Mouse (Mus musculus) G1E-ER4 (cell line): ENCODE measurements around the gene Col5a2. TPM values are rescaled to one million over a fixed set of nuclear protein-coding genes. Genes with fewer than 3 reads are reported as not detected.

Experiments
- GATA1 ChIP-seq: IDR thresholded peaks from one replicate; pipeline ENCODE4 v1.8.0; 2012; ENCODE audit warnings: low read length, inconsistent platforms
- polyA plus RNA-seq: library from polyadenylated mRNA; stranded (reverse); fragments of >175 nt; gene quantifications from 2 replicates; pipeline ENCODE4 v1.2.3, GENCODE M21; 2012

Col5a2 gene
- not detected in 2 replicates for polyA plus RNA-seq

DNA sequence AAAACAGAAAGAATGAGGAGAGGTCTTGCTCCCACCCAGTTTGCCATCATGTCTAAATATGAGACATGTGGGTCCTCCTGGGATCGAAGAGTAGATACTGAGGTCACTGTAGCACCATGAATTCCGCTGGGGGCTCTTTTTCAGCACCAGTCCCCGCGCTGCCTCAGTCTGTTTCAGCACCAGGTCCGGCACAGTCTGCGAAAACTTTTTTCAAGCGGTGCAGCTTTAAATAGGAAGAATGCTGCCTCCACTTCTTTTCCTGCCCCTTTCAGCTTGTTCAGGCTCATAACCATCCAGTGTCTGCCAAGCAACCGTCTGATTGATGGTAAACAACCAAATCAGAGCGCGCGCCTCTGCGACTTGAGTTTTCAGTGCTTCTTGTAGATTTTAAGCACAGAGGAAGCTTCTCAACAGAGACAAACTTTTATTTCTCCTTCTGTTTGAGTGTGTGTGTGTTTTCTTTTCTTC lies at the start of gene Col5a2:
Gene Col5a2, minus strand, starts transcription at position 418 of the 468 bp plus-strand sequence.
- no peak for TF ChIP-seq GATA1

GRCm38 (mm10) chr1:45550531-45550930 lies 47.4 kb upstream of the Col5a2 start:
- no peak for TF ChIP-seq GATA1

DNA sequence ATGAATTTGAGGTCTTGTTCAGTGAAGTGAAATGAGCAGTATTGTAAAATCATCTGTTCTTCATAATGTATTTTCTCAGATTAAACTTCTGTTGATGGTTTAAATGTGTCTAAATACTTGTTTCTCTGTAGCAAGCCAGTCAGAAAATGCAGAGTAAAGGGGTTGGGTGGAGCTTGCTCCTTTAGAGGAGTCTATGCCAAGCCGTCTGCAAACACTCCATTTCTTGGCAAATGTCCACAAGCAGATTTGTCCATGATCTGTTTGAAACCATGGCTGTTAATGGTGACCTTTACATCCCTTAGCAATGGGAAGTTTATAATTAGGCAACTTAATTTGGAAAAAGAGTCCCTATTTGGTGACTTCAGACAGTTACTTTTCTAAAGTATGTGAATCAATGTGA lies 38.8 kb upstream of the Col5a2 start:
- TF ChIP-seq GATA1, result no peak

GRCm38 (mm10) chr1:45541161-45541560 lies 38.1 kb upstream of the Col5a2 start:
- no peak for TF ChIP-seq GATA1

DNA sequence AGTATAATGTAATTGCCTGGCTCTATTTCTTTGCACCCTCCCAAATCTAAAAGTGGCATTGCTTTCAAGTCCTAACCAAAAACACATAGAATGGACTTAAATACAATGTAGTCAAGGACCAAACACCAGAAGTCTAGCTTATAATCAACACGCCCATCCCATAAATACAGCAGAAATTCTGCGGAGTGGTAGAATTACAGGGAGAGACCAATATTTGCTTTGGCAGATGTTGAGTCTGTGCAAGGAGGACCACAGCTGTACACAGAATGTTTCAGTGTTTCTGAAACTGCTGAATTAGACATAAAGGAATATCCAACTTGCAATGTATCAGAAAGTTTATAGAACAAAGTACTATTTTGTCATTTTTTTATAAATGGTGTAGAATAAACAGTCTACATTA lies 28.4 kb upstream of the Col5a2 start:
- no peak for TF ChIP-seq GATA1

GRCm38 (mm10) chr1:45523601-45524000 lies 20.5 kb upstream of the Col5a2 start:
- no peak for TF ChIP-seq GATA1

GRCm38 (mm10) chr1:45521486-45521885 lies 18.4 kb upstream of the Col5a2 start:
- no peak for TF ChIP-seq GATA1

DNA sequence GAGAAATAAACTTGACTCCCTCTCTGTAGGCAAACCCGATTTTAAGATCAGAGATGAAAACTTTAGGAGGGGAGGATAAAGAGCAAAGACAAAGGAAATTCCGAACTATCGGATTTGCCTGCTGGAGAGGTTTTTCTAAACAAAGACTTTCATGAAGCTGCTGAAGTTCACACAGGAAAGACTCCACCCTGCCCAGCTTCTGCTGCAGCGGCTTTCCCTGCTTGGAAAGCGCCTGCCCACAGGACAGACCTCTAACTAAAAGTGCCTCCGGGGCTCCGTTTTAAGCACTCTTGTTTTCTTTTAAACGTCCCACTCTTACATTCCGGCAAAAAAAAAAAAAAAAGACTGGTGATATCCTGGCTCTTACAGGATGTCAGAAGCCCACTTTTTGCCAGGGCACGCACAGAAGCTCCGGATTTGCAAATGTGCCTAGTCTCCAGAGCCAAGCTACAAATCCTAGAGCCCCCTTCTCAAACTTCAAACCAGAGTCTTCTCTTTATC lies 791 bp downstream of the Col5a2 start:
- no peak for TF ChIP-seq GATA1

GRCm38 (mm10) chr1:45501437-45501836 lies 1.6 kb downstream of the Col5a2 start:
- no peak for TF ChIP-seq GATA1

GRCm38 (mm10) chr1:45500456-45500855 lies 2.6 kb downstream of the Col5a2 start:
- TF ChIP-seq GATA1, result no peak

- TF ChIP-seq GATA1, result no peak
These were observed 8.1 kb downstream of the Col5a2 start for GRCm38 (mm10) chr1:45495025-45495424.

- TF ChIP-seq GATA1, result no peak
These were observed 10.9 kb downstream of the Col5a2 start for GRCm38 (mm10) chr1:45492130-45492723.

GRCm38 (mm10) chr1:45490451-45490850 lies 12.6 kb downstream of the Col5a2 start:
- TF ChIP-seq GATA1, result no peak

GRCm38 (mm10) chr1:45488291-45488690 lies 14.8 kb downstream of the Col5a2 start:
- no peak for TF ChIP-seq GATA1

GRCm38 (mm10) chr1:45483001-45483400 lies 20.1 kb downstream of the Col5a2 start:
- TF ChIP-seq GATA1, result no peak

DNA sequence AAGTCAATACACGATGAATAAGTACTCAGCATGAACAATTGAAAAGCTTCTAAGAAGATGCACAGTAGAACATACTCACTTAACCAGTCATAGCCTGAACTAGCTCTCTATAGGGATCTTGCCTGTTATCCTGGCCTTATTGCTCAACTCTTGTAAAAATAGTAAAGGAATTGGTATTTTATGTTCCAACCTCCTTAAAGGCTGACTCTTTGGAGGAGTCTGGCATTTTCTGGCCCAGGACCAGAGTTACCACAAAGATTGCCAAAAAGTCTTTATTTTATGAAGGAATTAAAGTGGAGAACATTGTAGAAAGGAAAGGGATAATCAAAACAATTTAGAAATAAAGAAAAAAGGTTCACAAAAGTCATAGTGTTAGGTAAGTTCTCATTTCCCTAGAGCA lies 21.2 kb downstream of the Col5a2 start:
- no peak for TF ChIP-seq GATA1

GRCm38 (mm10) chr1:45479087-45479486 lies 24.0 kb downstream of the Col5a2 start:
- no peak for TF ChIP-seq GATA1
